Comparison of ENCODE assay signal across 9 mouse cellular contexts in genomic region chr7:30099297-30099696, GRCm38 (mm10). TPM values are rescaled to one million over a fixed set of nuclear protein-coding genes. Genes with fewer than 3 reads are reported as not detected.
DNase-seq lines count a peak whose midpoint lies in the region; ATAC-seq and TF ChIP-seq lines count a peak whose summit lies in the region.
"Had no signal": no experiment of that assay in that cellular context is flagged by ENCODE, and none has a peak within 500 bp of the region (broad histone marks: within the 10 kb centered on the region; RNA-seq: fewer than 3 reads in every experiment).

No protein-coding gene starts in this region.

- ATAC-seq in activated CD4-positive, CD25-positive, alpha-beta regulatory T cell, adult 4 months, result peak; percentile 76
- no peak for ATAC-seq in liver, postnatal 0 days
- ATAC-seq in megakaryocyte-erythroid progenitor cell, adult 5-6 weeks (replicated peaks; ENCODE audit: low FRiP score, low TSS enrichment, poor library complexity, severe bottlenecking), result no peak

- H3K4me1 ChIP-seq in kidney, adult 2 months (ENCODE audit: control insufficient read depth, insufficient read depth, low read length), result peaks cover 1% of the 10 kb centered on the region; the same call in 1 of the 2 replicates
- H3K4me1 ChIP-seq in liver, postnatal 0 days (ENCODE audit: insufficient read depth), result peaks cover 13% of the 10 kb centered on the region

- no peak for TF ChIP-seq POLR2A in kidney, adult 2 months (IDR thresholded peaks at IDR 0.05; ENCODE audit: low read depth, low read length)

- no peak overlapping the region for H3K4me3 ChIP-seq in kidney, adult 2 months (ENCODE audit: insufficient read depth, low read depth, low read length)
- no peak overlapping the region for H3K4me3 ChIP-seq in liver, postnatal 0 days (ENCODE audit: low read depth, low read length)
- H3K4me3 ChIP-seq: myocyte had no signal

- peaks cover 6% of the 10 kb centered on the region for H3K9me3 ChIP-seq in liver, postnatal 0 days (ENCODE audit: low read length)

- H3K27me3 ChIP-seq in kidney, adult 2 months (replicated peaks; ENCODE audit: control insufficient read depth, insufficient read depth, low read length), result no peaks in the 10 kb centered on the region
- no peaks in the 10 kb centered on the region for H3K27me3 ChIP-seq in liver, postnatal 0 days (ENCODE audit: insufficient read depth, low read length)

- TF ChIP-seq CTCF in kidney, adult 2 months (conservative IDR thresholded peaks at IDR 0.05; ENCODE audit: insufficient read depth, insufficient read length, low read depth, low read length), result no peak
- TF ChIP-seq CTCF in liver, postnatal 0 days (IDR thresholded peaks at IDR 0.05; ENCODE audit: low read depth), result no peak

- no peak for TF ChIP-seq EP300 in liver, postnatal 0 days (IDR thresholded peaks at IDR 0.05; ENCODE audit: low read depth)

- peaks cover 11% of the 10 kb centered on the region for H3K36me3 ChIP-seq in kidney, adult 2 months (ENCODE audit: control insufficient read depth, insufficient read depth, low read length)
- peaks cover 25% of the 10 kb centered on the region for H3K36me3 ChIP-seq in liver, postnatal 0 days (replicated peaks; ENCODE audit: insufficient read depth, low read length)

- 94% methylated on average over 13 of the region's 13 CpGs for WGBS in kidney, adult 2 months
- WGBS in liver, postnatal 0 days (ENCODE audit: insufficient replicate concordance), result 80% methylated on average over 13 of the region's 13 CpGs

- H3K4me2 ChIP-seq in liver, postnatal 0 days (ENCODE audit: low read depth, low read length), result no peak overlapping the region

- DNase-seq in kidney, adult 2 months, result peak; percentile 11
- no peak for DNase-seq in kidney, adult 9 months
- DNase-seq in layer of hippocampus, adult 8-10 months (ENCODE audit: low spot score in 2 of 2), result peak; percentile 82 to 87
- DNase-seq in spleen, postnatal 36 days (ENCODE audit: low spot score in 2 of 2), result peak; percentile 66 to 70
- DNase-seq in liver, postnatal 0 days, result no peak
- no peak for DNase-seq in adrenal gland, postnatal 10 days

- H3K27ac ChIP-seq in kidney, adult 2 months (ENCODE audit: insufficient read depth, low read depth, low read length), result no peak overlapping the region
- H3K27ac ChIP-seq in liver, postnatal 0 days (ENCODE audit: low read depth), result no peak overlapping the region

- no peak overlapping the region for H3K9ac ChIP-seq in liver, postnatal 0 days (replicated peaks)

RNA-seq across cellular contexts. Expression of gene Zfp260, which starts 4.7 kb away (rescaled TPM):
- 13.2 and 18.1 TPM in 2 replicates for polyA plus RNA-seq in kidney, adult 2 months (2012; rRNA removed)
- 10 to 100 TPM; 56.6 to 88.9 TPM for polyA plus RNA-seq in activated CD4-positive, CD25-positive, alpha-beta regulatory T cell, adult 4 months (2017; shearing (Covaris generic))
- 10 to 100 TPM; 79.6 to 96.9 (median 89.4) TPM for total RNA-seq in layer of hippocampus, adult 8-10 months (2022)
- 10.1 and 10.7 TPM in 2 replicates for polyA plus RNA-seq in liver, postnatal 0 days (2015; fragmentation: Nextera tagmentation; extraction: Ambion mirVana)
- total RNA-seq in megakaryocyte-erythroid progenitor cell, adult 5-6 weeks (2014; fragmentation: Nextera tagmentation), result 10.5 and 20.6 TPM in 2 replicates
- total RNA-seq in megakaryocyte-erythroid progenitor cell, adult 5-6 weeks (2017), result 14.0 and 20.1 TPM in 2 replicates
- total RNA-seq in adrenal gland, postnatal 10 days (2021), result 10 to 100 TPM; 42.0 to 44.7 TPM

RNA-seq across cellular contexts. Expression of gene Zfp566, which starts 9.0 kb away (rescaled TPM):
- 1.4 and 2.1 TPM in 2 replicates for polyA plus RNA-seq in kidney, adult 2 months (2012; rRNA removed)
- 1 to 10 TPM; 8.4 to 9.9 TPM for polyA plus RNA-seq in activated CD4-positive, CD25-positive, alpha-beta regulatory T cell, adult 4 months (2017; shearing (Covaris generic))
- total RNA-seq in layer of hippocampus, adult 8-10 months (2022), result 10 to 100 TPM in 1 of 4 experiments, 1 to 10 TPM in 3; 5.2 to 10.9 (median 8.0) TPM
- polyA plus RNA-seq in liver, postnatal 0 days (2015; fragmentation: Nextera tagmentation; extraction: Ambion mirVana), result 1.2 and 1.7 TPM in 2 replicates
- total RNA-seq in megakaryocyte-erythroid progenitor cell, adult 5-6 weeks (2014; fragmentation: Nextera tagmentation), result 7.1 and 16.8 TPM in 2 replicates
- total RNA-seq in megakaryocyte-erythroid progenitor cell, adult 5-6 weeks (2017), result 5.0 TPM in 2 replicates
- total RNA-seq in adrenal gland, postnatal 10 days (2021), result 1 to 10 TPM; 1.8 to 2.2 TPM

RNA-seq across cellular contexts. Expression of gene Gm26920, which starts 9.1 kb away (rescaled TPM):
- 0.07 TPM in 1 of 2 replicates, not detected in the other for polyA plus RNA-seq in kidney, adult 2 months (2012; rRNA removed)
- polyA plus RNA-seq in activated CD4-positive, CD25-positive, alpha-beta regulatory T cell, adult 4 months (2017; shearing (Covaris generic)), result 1 to 10 TPM; 1.9 to 3.2 TPM
- total RNA-seq in layer of hippocampus, adult 8-10 months (2022), result not detected
- polyA plus RNA-seq in liver, postnatal 0 days (2015; fragmentation: Nextera tagmentation; extraction: Ambion mirVana), result not detected in 2 replicates
- 0.79 TPM in 1 of 2 replicates, not detected in the other for total RNA-seq in megakaryocyte-erythroid progenitor cell, adult 5-6 weeks (2014; fragmentation: Nextera tagmentation)
- not detected in 2 replicates for total RNA-seq in megakaryocyte-erythroid progenitor cell, adult 5-6 weeks (2017)
- under 1 TPM; 0.63 to 0.73 TPM for total RNA-seq in adrenal gland, postnatal 10 days (2021)

RNA-seq across cellular contexts. Expression of gene Zfp382, which starts 22.4 kb away (rescaled TPM):
- 0.64 and 1.4 TPM in 2 replicates for polyA plus RNA-seq in kidney, adult 2 months (2012; rRNA removed)
- polyA plus RNA-seq in activated CD4-positive, CD25-positive, alpha-beta regulatory T cell, adult 4 months (2017; shearing (Covaris generic)), result 10 to 100 TPM; 11.8 to 13.4 TPM
- 10 to 100 TPM; 28.6 to 34.1 (median 31.2) TPM for total RNA-seq in layer of hippocampus, adult 8-10 months (2022)
- polyA plus RNA-seq in liver, postnatal 0 days (2015; fragmentation: Nextera tagmentation; extraction: Ambion mirVana), result 0.54 and 0.75 TPM in 2 replicates
- total RNA-seq in megakaryocyte-erythroid progenitor cell, adult 5-6 weeks (2014; fragmentation: Nextera tagmentation), result 2.5 and 2.8 TPM in 2 replicates
- 1.6 and 2.4 TPM in 2 replicates for total RNA-seq in megakaryocyte-erythroid progenitor cell, adult 5-6 weeks (2017)
- total RNA-seq in adrenal gland, postnatal 10 days (2021), result 1 to 10 TPM; 4.1 to 6.5 TPM

RNA-seq across cellular contexts. Expression of gene Zfp82, which starts 26.6 kb away (rescaled TPM):
- polyA plus RNA-seq in kidney, adult 2 months (2012; rRNA removed), result 0.29 and 0.42 TPM in 2 replicates
- polyA plus RNA-seq in activated CD4-positive, CD25-positive, alpha-beta regulatory T cell, adult 4 months (2017; shearing (Covaris generic)), result 1 to 10 TPM; 4.9 to 5.5 TPM
- total RNA-seq in layer of hippocampus, adult 8-10 months (2022), result 1 to 10 TPM; 4.3 to 7.1 (median 5.1) TPM
- 0.54 and 0.68 TPM in 2 replicates for polyA plus RNA-seq in liver, postnatal 0 days (2015; fragmentation: Nextera tagmentation; extraction: Ambion mirVana)
- total RNA-seq in megakaryocyte-erythroid progenitor cell, adult 5-6 weeks (2014; fragmentation: Nextera tagmentation), result 4.6 and 6.8 TPM in 2 replicates
- total RNA-seq in megakaryocyte-erythroid progenitor cell, adult 5-6 weeks (2017), result 4.5 and 7.5 TPM in 2 replicates
- 1 to 10 TPM; 1.4 to 2.2 TPM for total RNA-seq in adrenal gland, postnatal 10 days (2021)

Comparison
In these comparisons a context has a peak if more than half of its experiments do, and no peak if none do; other contexts are left out.
1. DNase-seq: peak in kidney, adult 2 months (single experiment), layer of hippocampus, adult 8-10 months (2 of 2) and spleen, postnatal 36 days (2 of 2); none in kidney, adult 9 months (single experiment), liver, postnatal 0 days (single experiment) and adrenal gland, postnatal 10 days (single experiment).